Mouse (Mus musculus): Measurements from ENCODE around the gene Slc6a6.

DNA sequence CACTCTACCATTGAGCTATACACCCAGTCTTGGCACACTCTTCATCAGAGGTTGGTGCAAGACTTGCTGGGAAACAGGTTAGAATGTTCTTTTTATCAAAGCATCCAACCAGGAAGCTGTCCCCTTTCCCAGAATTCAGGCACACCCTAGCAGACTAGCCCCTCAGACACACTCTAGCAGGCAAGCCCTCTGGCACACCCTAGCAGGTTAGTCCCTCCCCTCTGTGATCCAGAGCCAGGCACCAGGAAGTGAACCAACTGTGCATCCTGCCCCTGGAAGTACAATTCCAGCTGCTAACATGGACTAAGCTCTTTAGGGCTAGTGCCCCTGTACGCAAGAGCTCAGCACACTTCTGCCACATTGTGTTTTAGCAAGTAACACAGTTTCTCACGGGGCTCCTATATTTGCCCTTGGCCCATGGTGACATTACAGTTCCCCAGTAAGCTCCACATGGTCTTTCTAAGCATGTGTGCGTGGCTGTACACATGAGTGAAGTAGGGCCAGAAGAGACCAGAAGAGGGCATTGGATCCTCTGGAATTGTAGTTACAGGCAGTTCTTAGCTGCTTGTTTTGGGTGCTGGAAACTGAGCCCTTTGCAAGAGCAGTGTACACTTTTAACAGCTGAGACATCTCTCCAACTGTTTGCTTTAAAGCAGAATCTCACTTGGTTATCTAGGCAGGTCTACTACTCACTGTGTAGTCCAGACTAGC, 17.7 kb upstream of the Slc6a6 start:
- no peak for TF ChIP-seq CTCF (conservative IDR thresholded peaks at IDR 0.05; ENCODE audit: insufficient read depth, insufficient read length, low read depth, low read length)
- TF ChIP-seq POLR2A (IDR thresholded peaks at IDR 0.05; ENCODE audit: low read depth, low read length): no peak
